Mouse (Mus musculus) brain, embryonic 18.5 days (tissue): Measurements from ENCODE around the gene Mest.

Experiments used
- DNase-seq: peaks from one replicate; pipeline ENCODE4 v3.0.0-alpha.2; 2012; ENCODE audit warnings: low read depth, low spot score

Mest gene

DNA sequence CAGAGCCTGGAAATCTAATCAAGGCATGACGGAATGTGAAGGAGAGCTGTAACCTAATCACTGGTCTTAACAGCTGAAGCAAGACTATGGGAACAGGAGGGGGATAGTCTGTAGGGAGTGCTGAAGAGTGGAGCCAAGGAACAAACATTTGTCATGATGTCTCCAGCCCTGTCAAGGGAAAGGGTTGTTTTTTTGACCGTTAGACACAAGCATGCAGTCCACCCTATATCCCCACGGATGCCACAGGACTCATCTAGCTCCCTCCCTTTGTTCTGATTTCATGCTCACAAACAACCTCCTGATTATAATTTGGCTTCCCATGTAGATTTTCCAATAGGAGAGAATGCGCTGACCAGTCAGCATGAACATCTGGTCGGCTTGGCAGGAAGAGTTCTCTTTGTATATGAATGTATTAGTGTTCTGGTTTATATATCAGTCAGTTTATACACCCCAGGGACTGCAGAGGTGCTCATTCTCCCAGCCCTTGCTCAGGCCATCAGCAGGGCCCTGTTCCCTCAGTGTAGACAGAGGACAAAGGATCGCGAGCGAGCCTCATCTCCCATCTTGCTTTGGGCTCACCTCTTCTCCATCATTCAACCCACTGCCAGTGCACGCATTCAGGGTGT is 19.3 kb upstream of the Mest start:
- DNase-seq, result no peak

DNA sequence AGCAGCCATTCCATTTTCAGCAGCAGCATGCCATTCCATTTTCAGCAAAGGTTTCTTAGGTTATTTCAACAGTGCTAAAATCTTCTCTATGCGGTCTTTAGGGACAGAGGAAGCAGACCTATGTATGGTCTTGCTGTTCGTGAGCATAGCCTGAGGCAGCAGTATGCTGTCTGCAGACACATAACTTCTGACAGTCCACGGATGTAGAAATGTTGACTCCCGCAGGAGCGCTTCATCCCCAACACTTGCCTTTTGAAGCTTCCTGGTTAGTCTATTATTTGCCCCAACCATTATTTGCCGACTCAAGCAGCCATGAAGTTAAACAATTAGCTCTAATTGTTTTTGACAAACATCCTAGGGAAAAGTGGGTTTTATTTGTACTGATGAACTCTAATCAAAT is 14.2 kb upstream of the Mest start:
- DNase-seq, result no peak

DNA sequence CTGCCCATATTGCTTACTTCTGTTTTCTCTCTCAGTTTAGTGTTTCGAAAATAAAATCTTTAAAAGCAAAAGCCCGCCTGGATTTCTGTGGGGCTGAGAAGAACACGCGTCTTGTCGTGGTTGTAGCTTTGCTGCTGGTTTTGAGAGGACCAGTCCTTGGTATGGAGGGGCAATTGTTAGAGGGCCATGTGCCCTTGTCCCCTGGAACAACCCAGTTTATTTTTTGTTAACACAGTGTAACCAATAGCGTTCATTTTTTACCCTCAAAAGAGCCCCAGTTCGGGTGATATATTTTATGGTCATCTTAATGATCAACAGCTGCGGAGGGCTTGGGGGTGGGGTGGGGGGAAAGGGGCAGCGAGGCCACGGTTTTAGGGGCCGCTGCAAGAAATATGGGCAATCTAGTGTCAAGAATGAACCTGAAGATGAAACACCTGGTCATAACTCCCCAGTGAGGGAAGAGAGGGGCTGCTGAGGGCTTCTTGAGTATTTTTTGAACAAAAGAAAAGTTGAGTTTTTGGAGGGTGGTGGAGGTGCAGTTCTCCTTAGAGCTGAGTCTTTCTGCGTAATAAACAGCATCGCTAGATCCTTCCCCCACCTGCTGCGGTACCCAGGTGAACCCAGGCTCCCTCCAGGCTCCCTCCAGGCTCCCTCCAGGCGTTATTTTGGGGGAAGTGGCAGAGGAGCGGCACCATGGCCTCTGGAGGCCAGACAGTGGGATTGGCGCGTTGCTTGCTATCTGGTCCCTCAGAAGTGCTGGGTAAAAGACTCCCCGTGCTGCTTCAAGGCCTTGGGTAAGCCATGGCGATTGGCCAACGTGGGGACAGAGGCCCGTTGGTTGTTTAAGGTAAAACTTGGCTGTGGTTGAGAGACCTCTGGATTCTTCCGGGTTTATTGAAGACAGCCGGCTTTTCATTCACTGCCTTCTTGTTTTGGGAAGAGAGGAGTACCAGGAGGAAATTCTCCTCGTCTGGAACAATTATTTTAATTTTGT is 12.7 kb upstream of the Mest start:
- no peak for DNase-seq

DNA sequence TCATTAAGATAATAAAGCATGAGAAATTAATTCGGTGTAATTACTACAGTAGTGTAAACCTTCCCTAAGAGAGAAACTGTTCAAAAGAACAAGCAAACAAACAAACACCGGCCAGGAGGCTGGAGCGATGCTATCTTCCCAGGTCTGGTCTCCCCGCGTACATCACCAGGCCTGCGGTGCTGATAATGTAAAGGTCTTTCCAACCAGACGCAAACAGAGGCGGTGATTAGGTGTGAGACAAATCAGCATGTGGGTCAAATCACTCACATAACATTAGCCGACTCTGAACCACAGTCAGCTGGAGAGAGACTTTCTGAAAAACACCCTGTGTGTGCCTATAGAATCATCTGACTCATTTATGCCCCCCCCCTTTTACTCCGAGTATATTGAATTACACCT is 12.0 kb upstream of the Mest start:
- DNase-seq, result no peak

DNA sequence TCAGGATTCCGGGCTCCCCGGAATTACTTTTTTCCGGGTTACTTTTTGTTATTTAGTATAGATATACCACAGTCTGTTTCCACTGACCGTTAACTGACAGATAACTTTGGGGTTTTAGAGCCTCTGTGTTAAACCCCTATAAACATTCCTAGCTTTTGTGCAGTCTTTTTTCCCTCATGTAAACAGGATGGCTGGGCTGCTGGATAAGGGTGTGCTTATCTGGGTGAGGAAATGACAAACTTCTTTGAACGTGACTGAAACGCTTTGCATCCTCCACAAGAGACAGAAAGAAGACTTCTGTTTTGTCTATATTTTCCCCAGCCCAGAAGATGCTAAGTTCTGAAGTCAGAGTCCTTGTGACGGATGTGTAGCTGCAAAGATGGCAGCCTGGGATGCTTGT is 10.9 kb upstream of the Mest start:
- no peak for DNase-seq

DNA sequence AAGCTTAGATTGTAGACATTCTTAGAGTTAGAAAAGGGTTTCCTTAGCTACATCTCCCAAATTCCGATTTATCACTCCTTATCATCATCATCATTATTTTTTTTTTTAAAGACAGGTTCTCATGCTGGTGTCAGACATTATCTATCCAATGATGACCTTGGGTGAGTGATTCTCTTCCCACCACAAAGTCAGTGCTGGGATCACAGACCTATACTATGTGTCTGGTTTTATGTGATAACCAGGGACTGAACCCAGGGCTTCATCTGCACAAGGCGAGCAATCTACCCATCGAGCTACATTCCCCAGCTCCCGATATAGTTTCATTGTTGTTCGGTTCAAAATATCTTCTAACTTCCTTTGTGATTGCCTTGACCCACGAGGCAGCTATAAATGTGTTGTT is 9.9 kb upstream of the Mest start:
- DNase-seq, result no peak

DNA sequence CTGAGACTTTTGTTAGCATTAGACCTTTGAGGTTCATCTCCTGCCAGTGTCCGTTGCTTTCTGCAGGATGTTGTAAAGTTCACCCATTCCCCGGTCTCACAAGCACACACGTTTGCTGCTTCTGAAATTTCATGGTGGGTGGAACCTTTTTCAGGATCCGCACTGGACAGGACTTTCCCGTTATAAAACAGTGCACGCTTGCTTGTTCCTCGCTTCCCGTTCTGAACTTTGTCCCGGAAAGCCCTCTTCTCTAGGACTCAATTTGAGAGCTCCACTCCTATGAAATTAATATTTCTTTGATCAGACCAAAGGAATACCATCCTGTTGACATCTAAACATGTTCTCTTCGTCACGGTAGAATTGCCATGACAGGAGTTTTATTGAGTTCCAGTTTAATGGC is 9.5 kb upstream of the Mest start:
- DNase-seq, result no peak

DNA sequence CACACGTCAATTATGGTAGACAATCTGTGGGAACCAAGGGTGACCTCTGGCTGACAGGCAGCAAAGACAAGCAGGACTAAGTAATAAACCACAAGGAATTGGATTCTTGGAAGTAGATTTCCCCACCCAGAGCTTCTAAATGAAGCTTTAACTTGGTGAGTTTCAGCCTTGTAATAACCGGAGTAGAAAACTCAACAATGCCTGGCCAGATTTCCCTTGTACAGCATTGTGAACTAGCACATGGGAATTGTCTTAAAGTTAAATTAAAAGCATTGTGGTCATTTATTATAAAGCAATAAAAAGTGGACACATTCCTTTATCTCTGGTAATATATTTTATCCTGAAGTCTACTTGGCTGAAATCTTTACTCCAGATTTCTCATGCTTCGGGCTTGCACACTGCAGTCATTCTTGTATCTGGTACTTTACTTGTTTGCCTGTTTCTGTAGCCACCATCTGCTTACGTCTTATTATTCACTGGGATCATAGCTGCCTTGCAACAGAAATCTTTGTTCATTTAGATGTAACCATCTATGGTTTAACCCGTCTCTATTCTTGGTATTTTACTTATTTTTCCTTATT is 8.4 kb upstream of the Mest start:
- DNase-seq, result no peak

DNA sequence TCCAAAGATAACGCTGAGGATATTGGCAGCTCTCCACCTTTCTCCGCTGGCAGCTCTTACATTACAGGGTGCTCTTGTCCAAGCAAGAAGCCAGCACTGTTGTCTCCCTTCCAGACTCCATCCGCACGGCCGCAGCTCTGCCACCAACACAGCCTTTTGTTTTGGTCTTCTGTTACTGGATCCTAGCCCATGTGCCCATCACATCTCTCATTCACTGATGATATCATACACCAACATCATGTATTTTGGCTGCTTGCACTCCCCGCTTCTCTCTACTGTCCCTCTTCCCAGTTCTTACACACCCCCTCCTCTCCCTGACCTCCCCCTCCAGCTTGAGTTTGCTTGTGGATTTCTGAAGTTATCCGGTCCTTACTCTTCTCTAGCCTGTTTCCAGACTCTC is 6.6 kb upstream of the Mest start:
- DNase-seq, result no peak

DNA sequence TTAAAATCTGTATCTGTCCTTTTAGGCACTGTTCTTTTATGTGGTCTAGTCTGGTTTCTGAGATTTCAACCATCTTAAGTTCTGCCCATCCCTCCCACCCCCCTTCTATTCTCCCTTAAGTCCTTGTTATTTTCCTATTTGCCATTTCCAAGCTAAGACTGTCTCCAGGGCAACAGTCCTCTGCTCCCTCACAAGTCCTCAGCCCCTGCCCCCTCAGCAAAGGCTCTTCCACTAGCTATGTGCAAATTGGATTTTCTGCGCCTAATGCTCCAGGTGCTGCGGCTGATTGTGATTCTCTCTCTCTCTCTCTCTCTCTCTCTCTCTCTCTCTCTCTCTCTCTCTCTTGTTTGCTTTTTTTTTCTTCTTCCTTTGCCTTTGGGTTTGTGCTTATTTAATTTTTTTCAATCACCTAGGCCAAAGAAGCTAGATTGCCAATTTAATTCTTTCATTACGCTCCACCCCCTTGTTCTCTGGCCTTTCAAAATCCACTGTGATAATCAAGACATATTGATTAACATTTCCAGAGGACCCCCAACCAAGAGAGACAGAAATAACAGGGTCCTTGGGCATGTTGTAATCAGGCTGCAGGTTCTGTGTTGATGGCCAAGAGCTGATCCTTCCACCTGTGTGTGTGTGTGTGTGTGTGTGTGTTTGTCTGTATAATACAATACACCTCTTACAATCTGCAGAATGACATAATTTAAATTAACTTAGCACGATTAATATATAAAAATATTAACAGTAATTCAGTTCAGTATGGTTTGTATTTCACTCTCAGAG is 772 bp upstream of the Mest start:
- no peak for DNase-seq

DNA sequence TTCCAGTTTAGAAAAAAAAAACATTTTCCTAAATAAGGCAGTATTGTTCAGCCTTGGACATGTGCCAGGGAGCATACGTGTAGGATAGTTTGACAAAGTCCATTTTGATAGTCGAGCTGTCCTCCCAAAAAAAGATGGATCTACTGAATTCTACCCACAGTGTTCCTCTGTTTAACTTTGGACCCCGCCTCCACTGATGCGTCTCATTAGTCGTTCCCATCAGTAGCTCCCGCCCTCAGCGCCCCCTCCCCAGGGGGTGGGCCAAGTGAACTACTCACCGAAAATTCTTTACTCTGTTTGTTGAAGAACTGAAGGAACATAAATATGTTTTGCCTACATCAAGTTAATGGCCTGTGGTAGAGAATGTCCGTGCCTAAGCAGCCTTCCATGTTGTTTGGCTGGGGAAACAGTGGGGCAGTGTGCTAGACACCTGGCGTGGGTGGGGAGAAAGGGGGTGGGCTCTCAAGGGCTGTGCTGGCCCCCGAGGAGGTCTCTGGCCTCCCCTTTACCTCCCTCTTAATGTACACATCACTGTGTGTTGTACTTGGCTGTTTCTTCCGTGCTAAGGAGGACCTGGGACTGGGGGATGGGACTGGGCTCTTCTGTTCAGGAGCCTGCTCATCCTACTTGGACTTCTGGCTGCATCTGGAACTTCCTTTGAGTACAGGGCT is 7.1 kb downstream of the Mest start:
- no peak for DNase-seq

DNA sequence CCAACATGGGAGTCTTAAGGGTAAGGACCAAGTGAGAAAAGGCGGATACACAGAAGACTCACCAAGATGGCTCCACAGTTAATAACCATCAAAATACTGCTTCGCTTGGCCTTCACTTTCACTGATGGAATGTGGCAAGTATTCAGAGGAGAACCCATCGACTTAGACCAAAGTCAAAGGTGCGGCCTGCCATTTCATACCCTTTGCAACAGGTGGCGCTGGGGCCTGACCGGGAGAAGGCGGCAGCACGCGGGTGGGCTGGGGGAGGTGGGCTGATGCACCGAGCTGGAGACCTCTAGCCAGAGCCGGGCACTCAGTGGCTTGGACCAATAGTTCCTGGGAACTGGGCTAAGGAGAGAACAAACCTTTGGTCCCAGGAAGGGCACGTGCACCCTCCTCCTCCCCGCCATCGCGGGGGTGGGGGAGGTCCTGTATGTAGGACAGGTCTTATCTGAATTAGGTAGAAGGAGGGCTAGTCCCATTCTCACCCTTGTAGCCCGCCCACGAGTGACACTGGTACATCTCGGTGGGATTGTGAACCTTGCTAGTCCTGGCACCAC is 9.3 kb downstream of the Mest start:
- no peak for DNase-seq

DNA sequence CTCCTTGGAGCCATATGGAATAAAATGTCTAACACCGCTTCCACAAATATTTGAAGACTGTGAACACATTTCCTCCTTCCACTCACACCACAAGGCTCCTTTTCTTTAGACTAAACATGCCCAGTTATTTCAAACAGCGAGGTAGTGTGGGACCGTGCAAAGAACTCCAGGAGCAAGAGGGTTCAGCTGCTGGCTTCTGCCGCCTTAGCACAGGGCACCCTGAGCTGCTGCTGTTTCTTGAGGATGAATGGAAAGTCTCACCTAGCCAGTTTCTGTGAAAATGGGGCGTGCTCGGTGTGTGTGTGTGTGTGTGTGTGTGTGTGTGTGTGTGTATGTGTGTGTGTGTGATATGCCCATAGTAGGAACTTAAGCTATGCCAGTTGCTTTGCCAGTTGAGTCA is 11.1 kb downstream of the Mest start:
- no peak for DNase-seq

DNA sequence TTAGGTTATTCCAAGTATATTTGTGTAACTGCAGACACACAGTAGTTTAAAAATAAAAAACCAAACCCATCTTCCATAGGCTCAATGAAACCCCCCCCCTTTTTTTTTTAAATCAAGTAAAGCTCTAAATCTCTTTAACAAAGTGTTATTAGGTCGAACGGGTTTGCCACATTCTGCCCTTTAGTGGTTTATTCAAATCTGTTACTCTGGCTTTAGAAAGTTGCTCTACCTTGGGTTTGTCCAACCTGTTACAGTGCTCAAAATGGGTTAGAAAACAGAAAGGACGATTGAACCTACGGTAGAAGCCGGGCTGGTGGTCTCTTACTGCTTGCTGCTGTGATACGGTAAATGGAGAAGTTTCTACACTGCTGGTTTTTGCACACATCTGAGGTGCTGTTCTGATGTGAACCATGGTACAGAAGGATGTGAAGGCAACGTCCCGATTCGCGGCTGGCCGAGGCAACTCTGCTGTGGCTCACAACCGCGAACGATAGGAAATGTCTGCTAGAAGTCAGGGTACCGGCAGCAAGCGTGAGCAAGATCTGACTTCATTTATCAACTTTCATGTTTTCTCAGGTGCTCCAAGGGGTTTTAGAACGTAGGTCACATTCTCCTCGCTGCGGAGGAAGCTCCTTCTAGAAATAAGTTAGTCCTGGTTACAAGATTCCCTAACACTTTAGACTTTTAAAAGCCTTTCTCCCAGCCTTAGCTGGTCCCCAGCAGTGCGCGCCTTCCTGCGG is 11.8 kb downstream of the Mest start:
- no peak for DNase-seq

DNA sequence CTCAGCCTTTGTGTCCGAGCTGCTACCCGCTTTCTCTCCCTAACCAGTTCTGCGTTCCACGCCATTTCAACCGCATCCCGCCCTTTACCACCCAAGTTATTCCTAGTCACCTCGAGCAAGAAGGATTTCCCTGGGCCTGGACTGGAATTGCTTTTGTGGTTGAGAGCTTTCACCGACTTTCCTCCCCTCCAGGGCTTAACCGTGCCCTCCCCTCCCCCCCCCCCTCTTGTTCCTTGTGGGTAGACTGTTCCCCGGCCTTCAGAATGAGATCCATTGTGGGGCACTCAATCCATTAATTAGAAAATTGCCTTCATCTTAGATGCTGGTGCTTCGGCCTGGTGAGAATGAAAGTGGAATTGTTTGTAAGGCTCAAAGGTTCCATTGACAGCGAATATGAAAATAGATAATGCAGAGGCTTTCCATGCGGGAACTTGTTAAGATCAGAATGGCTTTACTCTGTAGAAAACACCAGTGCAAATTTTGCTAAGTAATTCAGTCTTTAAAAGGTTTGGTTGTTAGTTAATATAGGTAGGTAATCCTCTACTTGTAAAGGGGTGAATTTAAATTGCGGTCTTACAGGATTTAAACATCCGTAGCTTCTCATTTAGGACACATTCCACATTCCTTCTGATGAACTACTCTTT is 12.5 kb downstream of the Mest start:
- DNase-seq, result no peak

DNA sequence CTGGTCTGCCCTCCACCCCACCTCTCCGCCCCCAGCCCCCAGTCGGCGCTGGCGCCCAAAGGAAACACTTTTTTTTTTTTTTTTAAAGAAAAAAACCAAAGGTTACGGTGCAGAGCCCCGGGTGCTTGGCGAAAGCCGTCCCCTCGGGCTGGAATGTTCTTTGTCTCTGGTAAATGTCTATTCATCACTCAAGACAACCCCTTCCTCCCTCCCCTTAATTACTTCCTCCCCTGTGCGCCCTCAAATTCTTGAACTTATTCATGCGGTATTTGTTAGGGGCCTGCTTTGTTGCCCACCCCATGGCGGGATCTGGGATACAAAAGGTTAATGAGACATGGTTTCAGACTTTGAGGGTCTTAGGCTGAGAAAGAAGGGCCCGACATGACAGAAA is 13.0 kb downstream of the Mest start:
- no peak for DNase-seq

DNA sequence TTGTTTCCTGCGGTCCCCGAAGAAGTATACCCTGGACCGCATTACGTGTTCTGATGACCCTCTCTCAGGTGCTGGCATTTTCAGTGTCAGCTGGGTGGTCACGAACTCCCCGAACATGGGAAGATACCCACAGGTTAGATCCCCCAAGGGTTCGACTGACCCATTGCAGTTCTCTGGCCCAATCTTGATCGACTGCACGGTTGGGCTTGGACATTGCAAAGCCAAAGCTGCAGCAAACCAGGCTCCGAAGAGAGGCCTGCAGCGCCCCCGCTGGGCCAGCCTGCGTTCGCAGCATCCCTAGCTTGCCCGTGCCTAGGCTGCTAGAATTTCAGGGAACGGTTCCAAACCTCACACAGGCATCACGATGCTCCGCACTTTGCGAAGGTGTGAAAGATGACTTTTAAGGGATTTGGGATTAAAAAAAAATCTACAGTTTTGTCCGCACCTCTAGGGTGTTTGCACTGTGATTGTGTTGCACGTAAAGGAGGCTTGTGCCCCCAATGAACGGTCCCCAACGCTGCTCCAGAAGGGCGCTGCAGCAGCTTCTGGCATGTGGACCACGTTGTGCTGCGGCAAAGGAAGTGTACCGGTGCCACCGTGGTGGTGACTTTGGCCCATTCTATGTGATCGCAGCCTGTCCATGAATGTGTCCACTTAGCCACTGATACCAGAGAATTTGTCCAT is 13.7 kb downstream of the Mest start:
- DNase-seq, result no peak

DNA sequence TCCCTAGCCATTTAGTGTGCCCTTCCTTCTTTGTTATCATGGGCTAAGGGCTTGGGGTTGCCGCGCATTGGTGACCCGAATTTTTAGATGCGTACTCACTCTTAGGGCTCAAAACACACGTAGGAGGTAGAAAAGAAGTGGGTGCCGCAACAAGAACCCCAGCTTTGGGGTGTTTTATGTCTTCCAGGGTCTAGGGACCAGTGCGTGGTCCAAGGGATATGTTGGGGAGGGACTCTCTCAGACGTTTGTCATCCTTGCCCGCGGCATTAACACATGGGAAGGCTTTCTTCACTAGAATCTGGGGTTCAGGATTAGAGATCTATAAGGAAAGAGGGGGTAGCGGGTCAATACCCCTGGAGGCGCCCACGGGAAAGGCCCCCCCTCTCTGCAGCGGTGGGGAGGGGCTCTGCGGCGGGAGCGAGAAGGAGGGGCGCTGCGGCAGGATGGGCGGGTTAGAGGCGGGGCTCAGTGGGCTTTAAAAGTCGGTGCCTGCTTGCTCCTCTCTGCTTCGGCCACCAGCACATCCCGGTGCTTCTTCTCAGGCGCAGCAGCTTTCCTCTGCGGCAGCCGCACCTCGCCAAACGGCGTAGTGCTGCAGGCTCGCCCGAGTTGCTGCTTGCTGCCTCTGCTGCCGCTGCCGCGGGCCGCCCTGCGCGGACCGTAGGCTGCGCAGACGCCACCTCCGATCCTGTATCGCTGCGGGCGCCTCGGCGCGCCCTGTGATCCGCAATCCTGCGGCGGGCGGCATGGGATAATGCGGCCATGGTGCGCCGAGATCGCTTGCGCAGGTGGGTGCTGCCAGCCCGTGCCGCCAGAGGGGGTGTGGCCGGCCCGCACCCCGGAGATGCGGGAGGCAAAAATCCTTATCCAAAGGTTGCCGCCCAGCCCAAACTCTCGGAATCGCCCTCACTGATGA is 14.5 kb downstream of the Mest start:
- DNase-seq, result no peak
